Mouse (Mus musculus) E14TG2a.4 (cell line): ENCODE data around the gene Plxnd1.

Experiments
- CTCF ChIP-seq: conservative IDR thresholded peaks from 2 replicates; pipeline ENCODE4 v1.5.1; 2014; ENCODE audit warnings: low read length
- NANOG ChIP-seq: IDR thresholded peaks from 2 replicates; pipeline ENCODE4 v1.6.1; 2014; ENCODE audit warnings: borderline replicate concordance, low read length, mixed read lengths

- no peak for TF ChIP-seq CTCF
- TF ChIP-seq NANOG, result no peak
Measured at GRCm38 (mm10) chr6:115958445-115958844, 36.4 kb downstream of the Plxnd1 start.
